Mouse (Mus musculus) adipocyte (in vitro differentiated cells): ENCODE data around the gene Tecr.

Experiments
- DNase-seq: peaks from one replicate; pipeline ENCODE4 v3.0.0-alpha.2; 2016; ENCODE audit warnings: low spot score

Tecr gene

GRCm38 (mm10) chr8:83607661-83608397 is at the start of gene Tecr, which contains the start of gene Dnajb1:
Tecr (minus strand) TSS chr8:83607971.
Dnajb1 (plus strand) TSS chr8:83608193.
- DNase-seq: peak; percentile 99

- DNase-seq: no peak
These were observed 48.9 kb upstream of the Tecr start for GRCm38 (mm10) chr8:83656484-83657246.

GRCm38 (mm10) chr8:83656043-83656442 is 48.3 kb upstream of the Tecr start:
- DNase-seq: no peak

- no peak for DNase-seq
These were observed 47.0 kb upstream of the Tecr start for GRCm38 (mm10) chr8:83654725-83655124.

GRCm38 (mm10) chr8:83653662-83654017 is 45.9 kb upstream of the Tecr start:
- DNase-seq: no peak

- DNase-seq: peak; percentile 32
These were observed 45.2 kb upstream of the Tecr start for GRCm38 (mm10) chr8:83652744-83653661.

GRCm38 (mm10) chr8:83652030-83652743 is 44.4 kb upstream of the Tecr start, which contains the start of gene Gipc1:
Gipc1 (plus strand) TSS chr8:83652677.
- DNase-seq: peak; percentile 99

- no peak for DNase-seq
These were observed 41.9 kb upstream of the Tecr start for GRCm38 (mm10) chr8:83649699-83650098.

GRCm38 (mm10) chr8:83648031-83648430 is 40.3 kb upstream of the Tecr start:
- DNase-seq: no peak

- DNase-seq: no peak
These were observed 39.7 kb upstream of the Tecr start for GRCm38 (mm10) chr8:83647511-83647910.

- DNase-seq: no peak
These were observed 31.9 kb upstream of the Tecr start for GRCm38 (mm10) chr8:83639649-83640048.

- DNase-seq: peak; percentile 47
These were observed 31.1 kb upstream of the Tecr start for GRCm38 (mm10) chr8:83638856-83639255.

- DNase-seq: no peak
These were observed 24.4 kb upstream of the Tecr start for GRCm38 (mm10) chr8:83632083-83632707.

- no peak for DNase-seq
These were observed 18.0 kb upstream of the Tecr start for GRCm38 (mm10) chr8:83625676-83626299.

GRCm38 (mm10) chr8:83624739-83625138 is 17.0 kb upstream of the Tecr start:
- no peak for DNase-seq

- DNase-seq: no peak
These were observed 15.8 kb upstream of the Tecr start for GRCm38 (mm10) chr8:83623549-83623948.

GRCm38 (mm10) chr8:83622389-83622989 is 14.7 kb upstream of the Tecr start:
- peak; percentile 77 for DNase-seq

- DNase-seq: no peak
These were observed 14.1 kb upstream of the Tecr start for GRCm38 (mm10) chr8:83621691-83622388.

GRCm38 (mm10) chr8:83619568-83620285 is 12.0 kb upstream of the Tecr start:
- no peak for DNase-seq
